Mouse (Mus musculus) forebrain, postnatal 0 days (tissue): ENCODE data around the gene Itgb5. TPM values are rescaled to one million over a fixed set of nuclear protein-coding genes. Genes with fewer than 3 reads are reported as not detected.
A peak's percentile ranks its signal among the peaks of the same experiment; 100 is the strongest.

Source experiments
- ATAC-seq: fragments of 200-750 bp; cut with Nextera tagmentation; 2 replicates; pipeline ENCODE4 v1.8.0; 2017; ENCODE audit warnings: mild to moderate bottlenecking, moderate library complexity
- DNase-seq: peaks from one replicate; pipeline ENCODE4 v3.0.0-alpha.2; 2015
- H3K27ac ChIP-seq: fragments of 300-500 bp; sonication (generic); 2 replicates; pipeline ENCODE4 v1.5.1; 2014; ENCODE audit warnings: low read depth, mild to moderate bottlenecking, antibody characterized with exemption, low read length, moderate library complexity, mixed read lengths
- H3K27me3 ChIP-seq: fragments of 300-500 bp; sonication (generic); 2 replicates; pipeline ENCODE4 v1.6.1; 2014; ENCODE audit warnings: mild to moderate bottlenecking, low read length, mixed read lengths; ENCODE audit not compliant: insufficient read depth
- H3K36me3 ChIP-seq: fragments of 300-500 bp; sonication (generic); 2 replicates; pipeline ENCODE4 v1.6.1; 2014; ENCODE audit warnings: mild to moderate bottlenecking, moderate library complexity; ENCODE audit not compliant: insufficient read depth
- H3K4me1 ChIP-seq: fragments of 300-500 bp; sonication (generic); 2 replicates; pipeline ENCODE4 v1.6.1; 2014; ENCODE audit warnings: antibody characterized with exemption; ENCODE audit not compliant: insufficient read depth
- H3K4me2 ChIP-seq: fragments of 300-500 bp; sonication (generic); 2 replicates; pipeline ENCODE4 v1.6.1; 2014; ENCODE audit warnings: low read depth, mild to moderate bottlenecking, moderate library complexity
- H3K4me3 ChIP-seq: fragments of 300-500 bp; sonication (generic); 2 replicates; pipeline ENCODE4 v1.5.1; 2014; ENCODE audit warnings: low read depth, low read length, mixed read lengths
- H3K9ac ChIP-seq: fragments of 300-500 bp; sonication (generic); 2 replicates; pipeline ENCODE4 v1.6.1; 2014; ENCODE audit warnings: mild to moderate bottlenecking
- H3K9me3 ChIP-seq: fragments of 300-500 bp; sonication (generic); 2 replicates; pipeline ENCODE4 v1.6.1; 2016; ENCODE audit warnings: low read length
- CTCF ChIP-seq: sonication (generic); IDR thresholded peaks from 2 replicates; pipeline ENCODE4 v1.5.1; 2016; ENCODE audit warnings: antibody characterized with exemption, control low read depth, low read depth
- WGBS: fragments of 180-500 bp; shearing (Covaris S2); extraction: QIAGEN DNeasy Blood & Tissue Kit; methylation state at CpG from one replicate; pipeline ENCODE4 v1.1.7; 2014; 5-methylcytosine and 5-hydroxymethylcytosine counted together
- polyA plus RNA-seq: library from polyadenylated mRNA; unstranded; fragments of >200 nt; fragmentation: Nextera tagmentation; extraction: Ambion mirVana; gene quantifications from 2 replicates; pipeline ENCODE4 v1.2.1, GENCODE M21; 2015
- total RNA-seq: library from RNA; depleted of rRNA; stranded (reverse); fragments of >200 nt; gene quantifications from 2 replicates; pipeline ENCODE4 v1.2.3, GENCODE M21; 2014

Itgb5 gene
- total and polyA plus RNA-seq, 2 experiments from 2014 or later, result 19.7 to 49.3 TPM

DNA sequence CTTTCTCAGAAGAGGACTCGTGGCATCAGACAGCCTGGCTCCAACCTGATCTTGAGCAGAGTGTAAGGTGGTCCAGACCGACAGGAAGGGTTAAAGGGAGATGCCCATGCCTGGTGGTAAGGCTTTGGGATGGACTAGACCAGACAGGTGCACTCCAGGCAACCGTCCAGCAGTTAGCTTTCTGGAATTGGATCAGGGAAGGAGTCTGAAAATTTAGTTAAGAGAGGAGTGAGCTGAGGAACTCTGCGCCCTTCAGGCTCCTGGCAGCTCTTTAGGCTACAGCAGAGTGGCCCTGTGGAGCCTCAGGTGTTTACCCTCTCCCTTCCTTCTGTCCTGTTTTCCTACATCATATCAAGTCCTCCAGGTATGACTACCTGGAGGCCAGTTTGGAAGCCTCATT, 32.9 kb downstream of the Itgb5 start:
- Histone ChIP-seq H3K4me1 (peaks cover 3% of the 10 kb centered on the region; the same call in 1 of the 2 replicates), H3K27me3 (no peaks in the 10 kb centered on the region), H3K36me3 (no peaks in the 10 kb centered on the region), H3K9ac (no peak overlapping the region), H3K4me3 (no peak overlapping the region), H3K4me2 (no peak overlapping the region), H3K9me3 (no peaks in the 10 kb centered on the region), H3K27ac (no peak overlapping the region)
- ATAC-seq (no peak), DNase-seq (no peak)
- TF ChIP-seq CTCF, result no peak
- WGBS, result 85% methylated on average over 4 of the region's 4 CpGs

DNA sequence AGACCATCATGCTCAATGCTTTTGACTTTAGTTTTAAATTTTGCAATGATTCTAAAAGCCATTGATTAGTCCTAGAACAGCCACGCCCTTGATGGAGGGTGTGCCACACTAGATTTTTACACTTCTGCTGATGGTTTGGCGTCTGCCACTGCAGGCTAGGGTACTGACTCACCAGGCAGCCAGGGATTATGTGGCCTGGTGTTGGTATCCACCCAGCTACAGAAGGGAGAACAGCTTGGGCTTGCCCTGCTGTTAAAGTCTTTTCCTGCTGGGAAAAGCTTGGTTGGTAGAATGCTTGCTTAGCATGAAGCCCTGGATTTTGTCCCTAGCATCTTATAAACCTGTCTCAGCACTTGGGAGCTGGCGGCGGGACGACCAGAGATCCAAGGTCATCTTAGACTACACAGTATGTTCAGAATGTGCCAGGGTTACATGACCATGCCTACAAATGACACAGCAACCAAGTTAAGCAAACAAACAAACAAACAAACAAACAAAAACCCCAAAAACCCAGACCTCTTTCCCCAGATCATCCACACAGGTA, 33.8 kb downstream of the Itgb5 start:
- H3K36me3 ChIP-seq, result no peaks in the 10 kb centered on the region
- H3K4me2 ChIP-seq, result no peak overlapping the region
- no peaks in the 10 kb centered on the region for H3K9me3 ChIP-seq
- DNase-seq (no peak), ATAC-seq (no peak)
- no peak overlapping the region for H3K4me3 ChIP-seq
- WGBS, result 59% methylated on average over 5 of the region's 5 CpGs
- no peak for TF ChIP-seq CTCF
- H3K4me1 ChIP-seq, result peaks cover 3% of the 10 kb centered on the region; the same call in 1 of the 2 replicates
- no peaks in the 10 kb centered on the region for H3K27me3 ChIP-seq
- H3K27ac ChIP-seq, result no peak overlapping the region
- H3K9ac ChIP-seq, result no peak overlapping the region

DNA sequence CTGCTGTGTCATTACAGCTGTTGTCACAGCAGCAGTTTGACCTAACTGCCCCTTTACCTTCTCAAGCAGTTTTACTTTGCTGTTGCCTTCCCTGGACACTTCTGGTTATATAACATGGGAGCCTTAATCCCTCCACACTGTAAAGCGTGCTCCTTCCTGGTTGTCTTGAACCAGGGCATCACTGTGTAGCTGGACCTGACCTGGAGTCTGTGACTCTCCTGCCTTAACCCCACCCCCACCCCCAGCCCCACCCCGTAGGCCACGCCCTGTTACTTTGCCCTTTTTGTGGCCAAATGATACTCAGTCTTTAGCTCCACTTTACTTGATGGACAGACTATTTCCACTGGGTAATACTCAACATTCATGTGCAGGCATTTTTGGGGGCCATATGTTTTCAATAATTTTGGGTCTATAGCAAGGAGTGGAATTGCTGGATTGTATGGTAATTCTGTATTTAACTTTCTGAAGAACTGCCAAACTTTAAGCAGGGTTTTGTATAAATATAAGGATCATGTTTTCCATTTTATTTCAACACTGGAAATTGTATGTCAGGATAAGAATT, 40.8 kb downstream of the Itgb5 start:
- DNase-seq (no peak), ATAC-seq (no peak)
- H3K36me3 ChIP-seq, result no peaks in the 10 kb centered on the region
- no peak overlapping the region for H3K9ac ChIP-seq
- H3K4me3 ChIP-seq, result no peak overlapping the region
- 93% methylated on average over 3 of the region's 3 CpGs for WGBS
- no peaks in the 10 kb centered on the region for H3K27me3 ChIP-seq
- no peaks in the 10 kb centered on the region for H3K4me1 ChIP-seq
- no peak overlapping the region for H3K27ac ChIP-seq
- H3K9me3 ChIP-seq, result no peaks in the 10 kb centered on the region
- H3K4me2 ChIP-seq, result no peak overlapping the region
- TF ChIP-seq CTCF, result no peak

DNA sequence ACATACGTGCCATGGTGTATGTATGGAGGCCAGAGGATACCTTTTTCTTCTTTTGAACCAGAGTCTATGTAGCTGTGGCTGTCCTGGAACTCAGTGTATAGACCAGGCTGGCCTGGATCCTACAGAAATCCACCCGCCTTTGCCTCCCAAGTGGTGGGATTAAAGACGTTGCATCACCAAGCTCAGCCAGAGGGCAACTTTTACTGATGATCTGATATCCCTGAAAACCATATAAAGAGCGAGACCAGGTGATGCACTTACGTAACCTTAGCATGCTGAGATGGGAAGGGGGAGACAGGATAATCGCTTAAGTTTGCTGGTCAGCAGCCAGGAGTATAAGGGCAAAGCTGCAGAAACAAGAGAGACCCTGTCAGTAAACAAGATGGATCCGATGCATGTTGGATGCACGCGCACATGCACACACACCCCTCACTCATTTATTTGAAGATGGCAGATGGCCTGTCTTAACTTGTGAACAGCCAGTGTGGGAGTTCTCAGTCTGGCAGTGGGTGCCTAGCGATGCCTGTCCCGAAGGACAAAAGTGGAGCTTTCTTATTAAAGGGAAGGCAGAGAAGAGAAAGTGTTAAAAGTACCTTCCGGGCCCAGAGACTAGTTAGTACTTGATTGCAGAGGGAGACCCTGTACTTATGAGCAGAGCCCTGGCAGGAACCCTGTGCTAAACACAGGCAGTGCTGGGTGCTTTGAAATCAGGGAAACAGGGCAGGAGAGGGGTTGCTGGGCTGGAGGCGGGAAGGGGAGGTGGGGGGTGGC, 41.7 kb downstream of the Itgb5 start:
- no peak for TF ChIP-seq CTCF
- 50% methylated on average over 13 of the region's 13 CpGs for WGBS
- ATAC-seq, result peak; percentile 68

DNA sequence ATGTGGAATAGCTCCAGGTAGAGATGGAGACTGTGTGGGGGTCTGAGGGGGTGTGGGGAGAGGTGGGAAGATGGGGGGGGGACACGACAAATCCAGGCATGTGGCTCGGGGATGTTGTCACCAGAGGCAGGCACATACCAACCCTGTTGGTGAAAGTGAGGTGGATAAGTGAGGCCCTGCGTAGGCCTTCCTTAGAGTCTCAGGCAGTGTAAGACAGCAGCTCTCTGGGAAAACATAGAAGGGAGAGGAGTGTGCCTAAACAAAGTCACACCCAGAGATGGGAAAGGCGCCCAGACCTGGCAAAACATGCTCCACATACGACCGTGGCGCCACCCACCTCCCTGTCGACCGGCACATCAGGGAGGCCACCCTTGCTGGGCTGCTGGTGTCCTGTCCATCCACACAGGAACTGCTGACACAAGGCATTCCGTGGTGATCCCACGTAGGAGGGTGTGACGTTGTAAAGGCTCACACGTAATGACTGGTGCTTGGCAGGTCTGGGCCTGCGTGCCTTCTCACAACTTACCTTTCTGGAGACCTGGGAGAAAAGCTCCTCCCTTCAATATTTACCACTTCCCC, 42.5 kb downstream of the Itgb5 start:
- 63% methylated on average over 14 of the region's 14 CpGs for WGBS
- no peak overlapping the region for H3K27ac ChIP-seq

More for the DNA sequence above, 41.7 kb downstream of the Itgb5 start:
- Histone ChIP-seq H3K4me2 (no peak overlapping the region), H3K9me3 (no peaks in the 10 kb centered on the region), H3K4me3 (no peak overlapping the region), H3K27me3 (no peaks in the 10 kb centered on the region), H3K27ac (no peak overlapping the region), H3K4me1 (no peaks in the 10 kb centered on the region), H3K36me3 (no peaks in the 10 kb centered on the region), H3K9ac (no peak overlapping the region)
- DNase-seq, result no peak

DNA sequence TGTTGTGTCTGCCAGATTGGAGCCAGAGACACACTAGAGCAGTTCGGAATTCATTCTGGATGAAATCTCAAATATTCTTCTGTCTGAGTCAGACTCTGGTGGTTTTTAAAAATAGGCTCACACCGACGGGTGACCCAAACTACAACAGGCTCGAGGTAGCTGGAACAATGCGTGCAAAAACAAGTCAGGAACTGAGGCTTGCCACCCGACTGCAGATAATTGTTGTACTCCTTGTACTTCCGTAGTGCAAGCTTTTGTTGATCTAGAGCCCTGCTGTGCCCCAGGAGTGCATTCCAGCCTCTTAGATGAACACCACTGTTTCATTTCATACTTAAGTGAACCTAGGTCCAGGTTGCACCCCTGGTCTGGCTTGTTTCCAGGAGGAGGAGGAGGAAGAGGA, 43.8 kb downstream of the Itgb5 start:
- TF ChIP-seq CTCF, result no peak
- WGBS, result 58% methylated on average over 7 of the region's 7 CpGs
- Histone ChIP-seq H3K27ac (no peak overlapping the region), H3K4me3 (no peak overlapping the region), H3K4me1 (no peaks in the 10 kb centered on the region), H3K4me2 (no peak overlapping the region), H3K9ac (no peak overlapping the region), H3K27me3 (no peaks in the 10 kb centered on the region), H3K36me3 (no peaks in the 10 kb centered on the region), H3K9me3 (no peaks in the 10 kb centered on the region)
- DNase-seq, result no peak
- no peak for ATAC-seq

More for the DNA sequence above, 42.5 kb downstream of the Itgb5 start:
- DNase-seq, result no peak
- Histone ChIP-seq H3K4me1 (no peaks in the 10 kb centered on the region), H3K9me3 (no peaks in the 10 kb centered on the region), H3K36me3 (no peaks in the 10 kb centered on the region), H3K27me3 (no peaks in the 10 kb centered on the region), H3K4me2 (no peak overlapping the region), H3K9ac (no peak overlapping the region), H3K4me3 (no peak overlapping the region)
- no peak for ATAC-seq
- no peak for TF ChIP-seq CTCF
